Mouse (Mus musculus): Measurements from ENCODE around the gene Gm5129. TPM values are rescaled to one million over a fixed set of nuclear protein-coding genes. Genes with fewer than 3 reads are reported as not detected.
"Not testable (repeated sequence)": the region's sequence is repeated elsewhere in the genome, so short reads cannot be mapped to it uniquely, and the experiment has no call there.

The Gm5129 gene
- not detected in 2 replicates for polyA plus RNA-seq (2014; fragmentation: Nextera tagmentation; extraction: Ambion mirVana)

DNA sequence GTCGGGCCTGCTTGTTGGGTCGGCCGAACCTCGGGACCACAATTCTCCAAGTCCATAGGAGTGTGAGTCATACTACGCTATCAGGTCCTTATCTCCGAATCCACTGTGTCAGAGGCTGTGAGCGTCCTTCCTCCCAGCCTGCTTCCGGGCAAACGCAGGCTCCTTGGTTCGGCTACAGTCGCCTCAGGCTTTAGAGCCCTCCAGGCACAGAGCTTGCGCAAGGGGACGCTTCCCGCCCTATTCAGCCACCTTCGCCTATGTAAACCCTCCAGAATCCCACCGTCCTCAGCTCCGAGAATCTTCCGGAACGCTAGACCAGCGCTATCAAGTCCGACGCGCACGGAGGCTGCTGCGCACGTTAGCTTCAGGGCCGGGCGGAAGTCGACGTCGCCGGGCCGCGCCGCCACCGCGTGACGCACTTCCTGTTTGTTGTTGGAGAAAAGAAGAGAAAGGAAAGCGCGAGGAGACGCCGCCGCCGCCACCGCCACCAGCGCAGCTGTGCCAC lies at the start of gene Gm5129, which contains the start of gene Dnajb6:
Gene Gm5129 (minus strand): TSS at position 380 of the 505 bp plus-strand sequence.
Gene Dnajb6 (plus strand): TSS at position 132 of the 505 bp plus-strand sequence.
- H3K4me2 ChIP-seq (replicated peaks): peak within 1 kb of the TSS; percentile 91
- peak within 1 kb of the TSS; percentile 89 for H3K4me3 ChIP-seq (replicated peaks; ENCODE audit: low read length)
- WGBS: 0% methylated on average over 46 of the region's 46 CpGs
- peak; percentile 98 for ATAC-seq (ENCODE audit: low FRiP score)
- peak; percentile 96 for DNase-seq (ENCODE audit: low spot score)
- H3K27me3 ChIP-seq (ENCODE audit: control insufficient read depth, insufficient read depth, low read length): no peaks in the 10 kb centered on the region
- H3K9me3 ChIP-seq (ENCODE audit: control insufficient read depth, low read length): no peaks in the 10 kb centered on the region
- peaks cover 22% of the 10 kb centered on the region for H3K4me1 ChIP-seq (replicated peaks; ENCODE audit: control insufficient read depth, insufficient read depth, low read length)
- no peaks in the 10 kb centered on the region for H3K36me3 ChIP-seq (replicated peaks; ENCODE audit: control insufficient read depth, insufficient read depth)
- H3K27ac ChIP-seq: peak within 1 kb of the TSS; percentile 94
- H3K9ac ChIP-seq: peak within 1 kb of the TSS; percentile 86

DNA sequence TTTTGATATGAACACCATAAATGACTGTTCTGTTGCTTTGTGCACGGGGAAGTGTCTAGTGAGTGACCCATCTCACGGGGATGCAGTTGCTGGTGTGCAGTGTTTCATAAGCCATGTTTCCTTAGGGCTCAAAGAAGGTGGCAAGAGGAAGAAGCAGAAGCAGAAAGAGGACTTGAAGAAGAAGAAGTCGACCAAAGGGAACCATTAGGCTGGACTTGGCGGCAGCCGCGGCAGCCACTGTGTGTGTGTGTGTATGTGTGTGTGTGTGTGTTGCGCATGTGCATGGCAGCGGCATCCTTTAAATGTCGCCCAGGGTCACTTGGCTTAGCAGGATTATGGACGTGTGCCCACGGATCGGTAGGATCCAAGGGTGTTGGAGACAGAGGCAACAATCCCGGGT lies 49.2 kb upstream of the Gm5129 start:
- not testable (repeated sequence) for H3K27ac ChIP-seq; H3K4me2 ChIP-seq (replicated peaks); H3K9me3 ChIP-seq (ENCODE audit: control insufficient read depth, low read length); H3K4me1 ChIP-seq (replicated peaks; ENCODE audit: control insufficient read depth, insufficient read depth, low read length); DNase-seq (ENCODE audit: low spot score); H3K36me3 ChIP-seq (replicated peaks; ENCODE audit: control insufficient read depth, insufficient read depth); H3K27me3 ChIP-seq (ENCODE audit: control insufficient read depth, insufficient read depth, low read length); H3K9ac ChIP-seq; H3K4me3 ChIP-seq (replicated peaks; ENCODE audit: low read length); ATAC-seq (ENCODE audit: low FRiP score)
- WGBS: 98% methylated on average over 9 of the region's 13 CpGs

DNA sequence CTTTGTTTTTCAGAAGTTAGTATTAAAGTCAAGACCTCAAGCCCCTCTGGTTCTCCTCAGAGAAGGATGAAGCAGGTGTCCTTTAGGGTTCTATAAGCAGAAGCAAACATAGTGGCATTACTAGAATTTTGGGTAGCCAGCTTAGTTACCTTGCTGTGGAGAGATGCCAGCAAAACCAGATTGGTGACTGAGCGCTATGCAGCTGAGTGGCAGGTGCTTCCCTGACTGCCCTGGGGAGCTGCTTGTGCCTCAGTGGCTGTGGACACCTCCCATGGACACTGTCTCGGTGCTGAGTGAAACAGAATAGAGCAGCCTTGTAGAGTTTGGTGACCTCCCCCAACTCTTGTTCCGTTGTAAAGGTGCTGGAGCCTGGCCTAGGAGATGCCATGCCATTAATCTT lies 46.5 kb upstream of the Gm5129 start:
- Histone ChIP-seq H3K27me3 (ENCODE audit: control insufficient read depth, insufficient read depth, low read length) (no peaks in the 10 kb centered on the region), H3K9ac (no peak overlapping the region), H3K4me3 (replicated peaks; ENCODE audit: low read length) (no peak overlapping the region), H3K9me3 (ENCODE audit: control insufficient read depth, low read length) (no peaks in the 10 kb centered on the region), H3K27ac (no peak overlapping the region), H3K4me1 (replicated peaks; ENCODE audit: control insufficient read depth, insufficient read depth, low read length) (no peaks in the 10 kb centered on the region), H3K36me3 (replicated peaks; ENCODE audit: control insufficient read depth, insufficient read depth) (peaks cover 16% of the 10 kb centered on the region), H3K4me2 (replicated peaks) (no peak overlapping the region)
- DNase-seq (ENCODE audit: low spot score) (no peak), ATAC-seq (ENCODE audit: low FRiP score) (no peak)
- WGBS: 85% methylated on average over 3 of the region's 3 CpGs

DNA sequence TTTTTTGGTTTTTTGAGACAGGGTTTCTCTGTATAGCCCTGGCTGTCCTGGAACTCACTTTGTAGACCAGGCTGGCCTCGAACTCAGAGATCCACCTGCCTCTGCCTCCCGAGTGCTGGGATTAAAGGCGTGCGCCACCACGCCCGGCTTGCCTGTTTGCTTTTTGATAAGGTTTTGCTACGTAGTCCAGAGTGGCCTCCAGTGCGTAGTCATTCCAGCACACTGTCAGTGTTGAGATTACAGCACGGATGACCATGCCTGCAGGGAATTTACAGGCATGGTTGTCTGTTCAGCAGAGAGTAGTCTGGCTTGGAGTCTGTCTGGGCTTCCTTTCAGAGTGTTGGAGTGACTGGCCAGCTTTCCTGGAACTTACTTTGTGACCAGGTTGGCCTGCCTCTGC lies 44.0 kb upstream of the Gm5129 start:
- not testable (repeated sequence) for ATAC-seq (ENCODE audit: low FRiP score); H3K4me3 ChIP-seq (replicated peaks; ENCODE audit: low read length); DNase-seq (ENCODE audit: low spot score); H3K4me2 ChIP-seq (replicated peaks); H3K4me1 ChIP-seq (replicated peaks; ENCODE audit: control insufficient read depth, insufficient read depth, low read length); H3K9ac ChIP-seq; H3K27ac ChIP-seq; H3K9me3 ChIP-seq (ENCODE audit: control insufficient read depth, low read length); H3K27me3 ChIP-seq (ENCODE audit: control insufficient read depth, insufficient read depth, low read length)
- peaks cover 23% of the 10 kb centered on the region for H3K36me3 ChIP-seq (replicated peaks; ENCODE audit: control insufficient read depth, insufficient read depth)
- WGBS: 97% methylated on average over 8 of the region's 9 CpGs

DNA sequence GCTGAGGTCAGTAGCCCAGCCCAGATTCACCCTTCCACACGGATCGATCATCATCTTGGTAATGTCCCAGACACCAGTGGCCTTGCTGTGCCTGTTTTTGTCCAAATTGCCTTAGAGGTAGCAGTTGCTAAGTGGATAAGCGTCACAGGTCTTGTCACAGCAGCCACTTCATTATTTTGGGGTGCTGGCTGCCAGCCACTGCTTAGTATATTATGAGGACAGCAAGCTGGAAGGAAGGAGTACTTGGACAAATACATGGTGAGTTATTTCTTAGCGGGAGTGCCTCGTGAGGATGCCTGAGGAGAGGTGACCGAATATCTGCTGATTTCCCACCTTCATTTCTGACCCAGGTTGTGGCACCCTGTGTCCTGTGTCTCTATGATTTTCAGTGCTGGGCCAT lies 42.3 kb upstream of the Gm5129 start:
- Histone ChIP-seq H3K4me1 (replicated peaks; ENCODE audit: control insufficient read depth, insufficient read depth, low read length) (no peaks in the 10 kb centered on the region), H3K9me3 (ENCODE audit: control insufficient read depth, low read length) (no peaks in the 10 kb centered on the region), H3K4me2 (replicated peaks) (no peak overlapping the region), H3K36me3 (replicated peaks; ENCODE audit: control insufficient read depth, insufficient read depth) (peaks cover 26% of the 10 kb centered on the region), H3K9ac (no peak overlapping the region), H3K4me3 (replicated peaks; ENCODE audit: low read length) (no peak overlapping the region), H3K27me3 (ENCODE audit: control insufficient read depth, insufficient read depth, low read length) (no peaks in the 10 kb centered on the region), H3K27ac (no peak overlapping the region)
- DNase-seq (ENCODE audit: low spot score) (no peak), ATAC-seq (ENCODE audit: low FRiP score) (no peak)
- 93% methylated on average over 6 of the region's 6 CpGs for WGBS

DNA sequence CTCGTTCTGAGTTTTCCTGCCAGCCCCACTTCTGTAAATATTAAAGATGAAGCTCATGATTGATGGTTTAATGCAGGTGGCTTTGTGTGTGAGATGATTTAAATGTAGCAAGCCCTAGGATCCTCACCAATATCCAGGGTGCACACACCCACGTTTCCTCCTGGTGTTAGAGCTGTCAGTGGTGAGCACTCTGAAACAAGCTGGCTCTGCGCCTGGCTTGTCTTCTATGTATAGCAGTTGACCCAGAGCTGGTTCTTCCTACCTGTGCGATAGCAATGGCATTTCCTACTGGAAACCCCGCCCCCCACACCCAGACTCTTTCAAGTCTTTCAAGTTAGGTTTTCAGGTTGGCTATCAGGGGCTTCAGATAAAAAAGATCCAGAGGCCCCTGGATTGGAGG lies 39.7 kb upstream of the Gm5129 start:
- Histone ChIP-seq H3K4me2 (replicated peaks) (no peak overlapping the region), H3K27ac (no peak overlapping the region), H3K4me3 (replicated peaks; ENCODE audit: low read length) (no peak overlapping the region), H3K36me3 (replicated peaks; ENCODE audit: control insufficient read depth, insufficient read depth) (peaks cover 38% of the 10 kb centered on the region), H3K27me3 (ENCODE audit: control insufficient read depth, insufficient read depth, low read length) (no peaks in the 10 kb centered on the region), H3K9me3 (ENCODE audit: control insufficient read depth, low read length) (no peaks in the 10 kb centered on the region), H3K9ac (no peak overlapping the region), H3K4me1 (replicated peaks; ENCODE audit: control insufficient read depth, insufficient read depth, low read length) (no peaks in the 10 kb centered on the region)
- WGBS: 89% methylated on average over 5 of the region's 5 CpGs
- no peak for ATAC-seq (ENCODE audit: low FRiP score)
- DNase-seq (ENCODE audit: low spot score): no peak

DNA sequence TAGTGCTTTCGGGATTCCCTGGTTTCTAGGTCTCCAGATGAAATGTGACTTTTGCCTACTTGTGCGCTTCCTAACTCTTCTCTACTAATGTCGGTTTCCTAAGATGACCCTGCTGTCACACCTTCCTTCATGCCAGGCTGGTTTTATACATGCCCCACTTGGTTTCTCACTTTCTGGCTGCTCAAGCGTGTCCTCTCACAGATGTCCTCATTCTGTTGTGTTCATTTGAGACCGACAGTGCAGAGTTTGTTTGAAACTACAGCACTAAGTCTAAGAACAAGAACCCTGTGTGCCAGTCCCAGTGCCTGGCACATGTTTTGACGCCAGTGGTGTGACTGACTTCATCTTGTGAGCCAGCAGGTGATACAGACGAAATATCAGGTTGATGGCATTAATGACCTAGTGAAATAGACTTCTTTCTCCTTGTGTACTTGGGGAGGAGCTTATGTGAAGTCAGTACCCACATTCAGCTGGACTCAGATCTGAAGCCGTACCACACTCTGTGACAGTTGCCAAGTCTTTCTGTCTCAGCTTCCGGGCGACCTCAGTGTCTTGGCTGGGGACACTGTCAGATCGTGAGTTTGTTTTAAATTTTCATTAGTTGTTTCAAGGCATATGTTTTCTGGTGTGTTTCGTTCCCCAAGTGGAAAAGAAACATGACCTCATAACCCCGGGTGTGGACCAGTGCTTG lies 37.9 kb upstream of the Gm5129 start:
- H3K4me3 ChIP-seq (replicated peaks; ENCODE audit: low read length): no peak overlapping the region
- H3K4me1 ChIP-seq (replicated peaks; ENCODE audit: control insufficient read depth, insufficient read depth, low read length): no peaks in the 10 kb centered on the region
- WGBS: 86% methylated on average over 13 of the region's 13 CpGs
- DNase-seq (ENCODE audit: low spot score): no peak
- H3K9ac ChIP-seq: no peak overlapping the region
- ATAC-seq (ENCODE audit: low FRiP score): no peak
- H3K27me3 ChIP-seq (ENCODE audit: control insufficient read depth, insufficient read depth, low read length): no peaks in the 10 kb centered on the region
- no peak overlapping the region for H3K27ac ChIP-seq
- H3K36me3 ChIP-seq (replicated peaks; ENCODE audit: control insufficient read depth, insufficient read depth): peaks cover 35% of the 10 kb centered on the region
- H3K9me3 ChIP-seq (ENCODE audit: control insufficient read depth, low read length): no peaks in the 10 kb centered on the region
- no peak overlapping the region for H3K4me2 ChIP-seq (replicated peaks)

DNA sequence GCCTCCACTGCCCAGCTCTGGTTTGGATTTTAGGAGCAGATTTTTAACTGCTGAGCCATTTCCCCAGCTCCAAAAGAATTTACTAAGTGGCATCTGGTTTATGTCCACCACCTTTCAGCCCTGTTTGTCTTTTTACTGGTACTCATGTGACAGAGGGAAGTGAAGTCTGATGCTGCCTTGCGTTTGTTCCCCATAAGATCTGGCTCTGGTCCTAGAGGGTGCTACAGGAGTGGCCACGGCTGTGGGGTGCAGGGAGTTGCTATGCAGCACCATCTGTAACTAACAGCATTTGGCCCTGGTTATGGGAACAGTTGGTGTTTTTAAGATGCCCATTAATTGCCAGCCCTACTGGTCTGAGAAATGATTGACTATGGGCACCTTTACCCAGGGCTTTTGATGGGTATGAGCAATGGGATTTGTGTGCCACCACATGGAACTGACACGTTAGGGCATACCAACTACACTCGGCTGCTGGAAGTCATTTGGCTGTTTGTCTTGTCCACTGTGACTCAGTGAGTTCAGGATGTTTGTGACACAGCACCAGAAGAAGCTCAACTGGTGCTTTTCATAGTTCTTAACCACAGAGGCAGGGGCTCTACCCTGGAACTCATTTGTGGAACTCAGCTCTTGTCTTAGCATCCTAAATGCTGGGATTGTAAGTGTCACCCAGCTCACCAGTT lies 37.1 kb upstream of the Gm5129 start:
- peaks cover 36% of the 10 kb centered on the region for H3K36me3 ChIP-seq (replicated peaks; ENCODE audit: control insufficient read depth, insufficient read depth)
- H3K4me1 ChIP-seq (replicated peaks; ENCODE audit: control insufficient read depth, insufficient read depth, low read length): no peaks in the 10 kb centered on the region
- no peak overlapping the region for H3K4me2 ChIP-seq (replicated peaks)
- H3K9ac ChIP-seq: no peak overlapping the region
- ATAC-seq (ENCODE audit: low FRiP score) (no peak), DNase-seq (ENCODE audit: low spot score) (no peak)
- no peaks in the 10 kb centered on the region for H3K9me3 ChIP-seq (ENCODE audit: control insufficient read depth, low read length)
- no peak overlapping the region for H3K27ac ChIP-seq
- H3K27me3 ChIP-seq (ENCODE audit: control insufficient read depth, insufficient read depth, low read length): no peaks in the 10 kb centered on the region
- WGBS: 74% methylated on average over 4 of the region's 4 CpGs
- no peak overlapping the region for H3K4me3 ChIP-seq (replicated peaks; ENCODE audit: low read length)

DNA sequence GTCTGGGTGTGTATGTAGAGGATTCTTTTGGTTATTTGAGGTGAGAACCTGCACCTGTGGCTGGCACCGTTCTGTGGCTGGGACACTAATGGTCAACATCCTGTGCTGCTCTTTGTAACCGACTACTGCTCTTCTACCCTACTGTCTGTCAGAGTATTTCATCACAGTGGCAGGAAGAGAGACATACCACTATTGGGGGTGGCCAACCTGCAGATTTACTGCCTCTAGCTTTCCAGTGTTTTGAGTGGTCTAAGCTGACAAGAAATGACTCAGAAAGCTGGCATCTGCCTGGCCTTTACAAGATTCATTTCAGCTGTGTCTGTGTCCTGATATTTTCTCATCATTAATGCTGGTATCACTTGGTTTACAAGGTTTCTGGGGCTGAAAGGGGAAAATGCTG lies 36.3 kb upstream of the Gm5129 start:
- no peaks in the 10 kb centered on the region for H3K9me3 ChIP-seq (ENCODE audit: control insufficient read depth, low read length)
- H3K27ac ChIP-seq: no peak overlapping the region
- ATAC-seq (ENCODE audit: low FRiP score) (no peak), DNase-seq (ENCODE audit: low spot score) (no peak)
- WGBS: 95% methylated on average over 2 of the region's 2 CpGs
- no peaks in the 10 kb centered on the region for H3K27me3 ChIP-seq (ENCODE audit: control insufficient read depth, insufficient read depth, low read length)
- H3K9ac ChIP-seq: no peak overlapping the region
- H3K4me3 ChIP-seq (replicated peaks; ENCODE audit: low read length): no peak overlapping the region
- H3K4me1 ChIP-seq (replicated peaks; ENCODE audit: control insufficient read depth, insufficient read depth, low read length): no peaks in the 10 kb centered on the region
- no peak overlapping the region for H3K4me2 ChIP-seq (replicated peaks)
- peaks cover 44% of the 10 kb centered on the region for H3K36me3 ChIP-seq (replicated peaks; ENCODE audit: control insufficient read depth, insufficient read depth)

Data from hindbrain, embryonic 14.5 days (tissue).